Mouse (Mus musculus) testis, adult 2 months (tissue): Measurements from ENCODE around the gene Lamtor3.

ENCODE experiments used
- CTCF ChIP-seq: fragments of 200-500 bp; IDR thresholded peaks from 2 replicates; pipeline ENCODE4 v1.5.1; 2012; ENCODE audit warnings: low read depth, mild to moderate bottlenecking, inconsistent platforms, low read length, moderate library complexity; ENCODE audit not compliant: control insufficient read depth, insufficient read depth, insufficient replicate concordance
- POLR2A ChIP-seq: fragments of 200-500 bp; IDR thresholded peaks from 2 replicates; pipeline ENCODE4 v1.6.1; 2012; ENCODE audit warnings: low read depth, mild to moderate bottlenecking, inconsistent platforms, low read length, moderate library complexity; ENCODE audit not compliant: control insufficient read depth

GRCm38 (mm10) chr3:137961736-137962385, 43.6 kb downstream of the Lamtor3 start:
- TF ChIP-seq CTCF (no peak), POLR2A (no peak)
